Mouse (Mus musculus) cortical plate, adult 2 months (tissue): ENCODE results near the gene Xrcc4.

Source experiments
- CTCF ChIP-seq: fragments of 200-500 bp; IDR thresholded peaks from 2 replicates; pipeline ENCODE4 v1.5.1; 2011; ENCODE audit warnings: mild to moderate bottlenecking, control low read depth, low read length; ENCODE audit not compliant: insufficient read depth; ENCODE audit errors: extremely low read depth
- POLR2A ChIP-seq: fragments of 200-500 bp; IDR thresholded peaks from 2 replicates; pipeline ENCODE4 v1.6.1; 2011; ENCODE audit warnings: mild to moderate bottlenecking, low read length, control low read depth; ENCODE audit not compliant: insufficient read depth; ENCODE audit errors: extremely low read depth

GRCm38 (mm10) chr13:90005561-90005960, 83.8 kb downstream of the Xrcc4 start:
- TF ChIP-seq POLR2A (no peak), CTCF (no peak)
